Mouse (Mus musculus) heart, embryonic 13.5 days (tissue): ENCODE data around the gene Ndufa5. TPM values are rescaled to one million over a fixed set of nuclear protein-coding genes. Genes with fewer than 3 reads are reported as not detected.
A peak's percentile ranks its signal among the peaks of the same experiment; 100 is the strongest.

ENCODE experiments used
- ATAC-seq: fragments of 200-750 bp; cut with Nextera tagmentation; 2 replicates; pipeline ENCODE4 v1.8.0; 2017; ENCODE audit warnings: moderate TSS enrichment; ENCODE audit not compliant: insufficient number of reproducible peaks, low FRiP score, low TSS enrichment; ENCODE audit errors: extremely low read depth
- H3K27ac ChIP-seq: fragments of 300-500 bp; sonication (generic); replicated peaks from 2 replicates; pipeline ENCODE4 v1.5.1; 2015; ENCODE audit warnings: moderate library complexity, mild to moderate bottlenecking, inconsistent platforms
- H3K27me3 ChIP-seq: fragments of 300-500 bp; sonication (generic); replicated peaks from 2 replicates; pipeline ENCODE4 v1.6.1; 2015; ENCODE audit warnings: mild to moderate bottlenecking, inconsistent platforms
- H3K36me3 ChIP-seq: fragments of 300-500 bp; sonication (generic); 2 replicates; pipeline ENCODE4 v1.6.1; 2015; ENCODE audit warnings: mild to moderate bottlenecking, inconsistent platforms
- H3K4me1 ChIP-seq: fragments of 300-500 bp; sonication (generic); 2 replicates; pipeline ENCODE4 v1.6.1; 2015; ENCODE audit warnings: inconsistent platforms
- H3K4me2 ChIP-seq: fragments of 300-500 bp; sonication (generic); 2 replicates; pipeline ENCODE4 v1.6.1; 2015; ENCODE audit warnings: inconsistent platforms, mild to moderate bottlenecking, moderate library complexity
- H3K4me3 ChIP-seq: fragments of 300-500 bp; sonication (generic); 2 replicates; pipeline ENCODE4 v1.5.1; 2015; ENCODE audit warnings: moderate library complexity, mild to moderate bottlenecking, inconsistent platforms
- H3K9ac ChIP-seq: fragments of 300-500 bp; sonication (generic); 2 replicates; pipeline ENCODE4 v1.6.1; 2015; ENCODE audit warnings: inconsistent platforms, mild to moderate bottlenecking, moderate library complexity
- H3K9me3 ChIP-seq: fragments of 300-500 bp; sonication (generic); 2 replicates; pipeline ENCODE4 v1.6.1; 2016; ENCODE audit warnings: inconsistent platforms
- WGBS: fragments of 180-500 bp; shearing (Covaris S2); methylation state at CpG from one replicate; pipeline ENCODE4 v1.1.7; 2015; ENCODE audit warnings: mixed read lengths; 5-methylcytosine and 5-hydroxymethylcytosine counted together
- polyA plus RNA-seq: library from polyadenylated mRNA; unstranded; fragments of >200 nt; fragmentation: Nextera tagmentation; extraction: Ambion mirVana; gene quantifications from 2 replicates; pipeline ENCODE4 v1.2.1, GENCODE M21; 2015

Gene Ndufa5
- polyA plus RNA-seq, 1 experiment from 2014 or later, result 619 TPM

- H3K9me3 ChIP-seq, result no peaks in the 10 kb centered on the region
- whole genome bisulfite sequencing, result 67% methylated on average over 3 of the region's 3 CpGs
- peaks cover 45% of the 10 kb centered on the region for H3K36me3 ChIP-seq
- H3K9ac ChIP-seq, result 0 out of 2 replicates have a peak overlapping the region, but pooled peaks have one; percentile 4
- H3K4me3 ChIP-seq, result peak overlapping the region; percentile 79
- H3K4me1 ChIP-seq, result peaks cover 24% of the 10 kb centered on the region
- no peak for ATAC-seq
- no peak overlapping the region for H3K27ac ChIP-seq
- no peaks in the 10 kb centered on the region for H3K27me3 ChIP-seq
- H3K4me2 ChIP-seq, result peak overlapping the region; percentile 75
These were observed 2.1 kb downstream of the Ndufa5 start for GRCm38 (mm10) chr6:24525705-24526104.

DNA sequence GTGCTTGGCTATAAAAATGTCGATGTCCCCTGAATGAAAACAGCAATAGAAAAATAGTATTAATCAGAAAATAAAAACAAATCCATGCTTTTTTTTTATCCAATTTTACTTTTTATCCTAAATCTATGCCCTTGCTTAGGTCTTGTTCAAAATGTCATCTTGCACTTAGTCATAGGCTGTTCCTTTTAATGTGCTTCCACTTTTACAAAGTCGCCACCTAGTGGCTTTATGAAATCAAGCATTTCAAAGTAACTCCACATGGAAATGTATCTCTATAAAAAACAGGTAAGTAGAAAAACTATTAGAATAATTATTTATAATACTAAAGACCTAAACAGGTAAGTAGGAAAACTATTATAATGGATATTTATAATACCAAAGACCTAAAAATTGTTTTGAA lies 11.6 kb downstream of the Ndufa5 start:
- 41% methylated on average over 2 of the region's 2 CpGs for WGBS
- Histone ChIP-seq H3K27ac (no peak overlapping the region), H3K4me1 (peaks cover 11% of the 10 kb centered on the region), H3K36me3 (peaks cover 34% of the 10 kb centered on the region), H3K9me3 (no peaks in the 10 kb centered on the region), H3K4me2 (no peak overlapping the region), H3K9ac (no peak overlapping the region), H3K4me3 (no peak overlapping the region), H3K27me3 (no peaks in the 10 kb centered on the region)
- no peak for ATAC-seq

GRCm38 (mm10) chr6:24514552-24515284 lies 13.1 kb downstream of the Ndufa5 start, which contains the start of gene Iqub:
Iqub (minus strand) TSS chr6:24515067.
- peaks cover 11% of the 10 kb centered on the region for H3K4me1 ChIP-seq
- H3K9me3 ChIP-seq, result no peaks in the 10 kb centered on the region
- ATAC-seq, result peak; percentile 58; the same call in 1 of the 2 replicates
- peaks cover 22% of the 10 kb centered on the region for H3K36me3 ChIP-seq
- peak within 1 kb of the TSS; percentile 60; the same call in 1 of the 2 replicates for H3K27ac ChIP-seq
- peak within 1 kb of the TSS; percentile 52 for H3K4me2 ChIP-seq
- H3K27me3 ChIP-seq, result no peaks in the 10 kb centered on the region
- peak within 1 kb of the TSS; percentile 10; the same call in 1 of the 2 replicates for H3K4me3 ChIP-seq
- peak within 1 kb of the TSS; percentile 25; the same call in 1 of the 2 replicates for H3K9ac ChIP-seq
- WGBS, result 15% methylated on average over 13 of the region's 13 CpGs

DNA sequence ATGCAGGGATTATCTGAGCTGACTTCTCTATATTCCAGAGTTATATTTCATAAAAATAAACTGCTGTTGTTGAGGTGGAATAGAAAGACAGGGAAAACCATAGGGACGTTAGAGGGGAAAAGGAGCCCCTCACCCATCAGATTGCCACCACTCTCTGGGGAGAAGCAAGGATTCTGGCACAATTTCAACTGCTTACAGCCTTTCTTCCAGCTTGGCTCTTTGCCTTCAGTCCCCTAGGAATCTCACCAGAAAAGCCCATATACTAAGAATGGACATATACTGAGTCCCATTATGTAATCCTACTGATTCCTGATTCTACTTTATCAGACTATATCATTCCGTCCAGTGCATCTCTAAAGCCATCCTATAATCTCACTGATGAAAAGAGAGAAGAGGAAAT lies 23.7 kb downstream of the Ndufa5 start:
- no peaks in the 10 kb centered on the region for H3K4me1 ChIP-seq
- no peaks in the 10 kb centered on the region for H3K27me3 ChIP-seq
- no peak overlapping the region for H3K27ac ChIP-seq
- WGBS, result 49% methylated on average over 2 of the region's 2 CpGs
- H3K4me3 ChIP-seq, result no peak overlapping the region
- no peak for ATAC-seq
- no peak overlapping the region for H3K9ac ChIP-seq
- no peaks in the 10 kb centered on the region for H3K36me3 ChIP-seq
- no peaks in the 10 kb centered on the region for H3K9me3 ChIP-seq
- no peak overlapping the region for H3K4me2 ChIP-seq

DNA sequence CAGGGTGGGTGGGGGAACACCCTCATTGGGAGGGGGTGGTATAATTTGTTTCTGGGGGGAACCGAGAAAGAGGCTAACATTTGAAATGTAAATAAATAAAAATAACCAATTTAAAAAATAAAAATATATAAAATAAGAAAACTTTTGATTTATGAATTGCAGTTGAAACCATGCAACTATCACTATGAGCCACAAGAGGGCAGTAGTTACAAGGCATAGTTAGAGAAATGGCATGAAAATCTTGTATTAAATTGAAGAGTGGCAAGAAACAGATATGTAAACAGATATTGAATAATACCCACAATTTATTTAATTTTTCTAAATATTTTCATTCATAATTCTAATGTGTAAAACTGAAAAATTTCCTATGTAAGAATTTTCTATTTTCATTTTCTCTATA lies 37.5 kb downstream of the Ndufa5 start:
- Histone ChIP-seq H3K4me2 (no peak overlapping the region), H3K4me1 (no peaks in the 10 kb centered on the region), H3K27me3 (no peaks in the 10 kb centered on the region), H3K27ac (no peak overlapping the region), H3K9ac (no peak overlapping the region), H3K4me3 (no peak overlapping the region), H3K9me3 (no peaks in the 10 kb centered on the region), H3K36me3 (no peaks in the 10 kb centered on the region)
- WGBS, result 4% methylated on average over 1 of the region's 1 CpGs
- no peak for ATAC-seq

DNA sequence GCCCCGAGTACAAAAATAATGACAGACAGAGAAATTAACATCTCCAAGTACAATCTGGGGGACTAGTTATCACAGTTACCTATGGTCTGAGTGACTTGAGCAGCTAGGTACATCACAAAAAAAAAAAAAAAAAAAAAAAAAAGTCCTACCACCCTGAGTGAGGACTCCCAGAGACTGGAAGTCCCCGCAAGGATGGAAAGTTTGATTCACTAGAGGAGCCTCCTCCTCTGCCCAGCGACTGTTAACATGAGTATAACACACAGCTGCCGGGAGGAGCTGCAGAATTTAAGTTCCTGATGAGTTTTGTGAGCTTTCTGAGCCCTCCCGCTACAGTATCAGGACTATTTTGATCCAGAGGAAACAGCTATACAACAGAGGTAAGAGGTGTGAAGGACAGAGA lies 41.3 kb downstream of the Ndufa5 start:
- no peak overlapping the region for H3K4me2 ChIP-seq
- no peaks in the 10 kb centered on the region for H3K4me1 ChIP-seq
- H3K36me3 ChIP-seq, result no peaks in the 10 kb centered on the region
- H3K4me3 ChIP-seq, result no peak overlapping the region
- H3K27ac ChIP-seq, result no peak overlapping the region
- H3K9me3 ChIP-seq, result no peaks in the 10 kb centered on the region
- ATAC-seq, result no peak
- H3K9ac ChIP-seq, result no peak overlapping the region
- WGBS, result 58% methylated on average over 5 of the region's 5 CpGs
- no peaks in the 10 kb centered on the region for H3K27me3 ChIP-seq

- no peaks in the 10 kb centered on the region for H3K36me3 ChIP-seq
- H3K9me3 ChIP-seq, result no peaks in the 10 kb centered on the region
- H3K27me3 ChIP-seq, result no peaks in the 10 kb centered on the region
- H3K27ac ChIP-seq, result no peak overlapping the region
- no peak for ATAC-seq
- no peak overlapping the region for H3K9ac ChIP-seq
- no peak overlapping the region for H3K4me3 ChIP-seq
- H3K4me1 ChIP-seq, result peaks cover 6% of the 10 kb centered on the region; the same call in 1 of the 2 replicates
- WGBS, result 76% methylated on average over 1 of the region's 1 CpGs
- H3K4me2 ChIP-seq, result no peak overlapping the region
These were observed 57.2 kb downstream of the Ndufa5 start for GRCm38 (mm10) chr6:24470571-24471132.

DNA sequence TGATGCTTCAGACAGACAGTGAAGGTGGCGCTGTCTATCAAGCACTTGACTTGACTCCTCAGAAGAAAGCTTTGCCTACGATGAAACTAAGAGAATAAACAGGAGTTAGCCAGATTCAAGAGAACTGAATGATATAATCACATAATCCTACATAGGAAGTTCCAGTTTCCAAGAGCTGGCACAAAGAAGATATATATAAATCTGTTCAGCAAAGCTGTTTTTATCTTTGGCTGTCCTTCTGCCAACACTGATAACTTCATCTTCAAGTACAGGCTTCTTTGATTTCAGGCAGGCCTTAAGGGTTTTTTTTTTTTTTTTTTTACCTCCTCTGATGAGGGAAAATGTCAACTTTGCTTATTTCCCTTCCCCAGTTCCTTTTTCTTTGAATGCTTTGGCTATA lies 57.7 kb downstream of the Ndufa5 start:
- Histone ChIP-seq H3K27ac (no peak overlapping the region), H3K4me2 (no peak overlapping the region), H3K27me3 (no peaks in the 10 kb centered on the region), H3K4me3 (no peak overlapping the region), H3K4me1 (peaks cover 6% of the 10 kb centered on the region; the same call in 1 of the 2 replicates), H3K9me3 (no peaks in the 10 kb centered on the region), H3K36me3 (no peaks in the 10 kb centered on the region), H3K9ac (no peak overlapping the region)
- ATAC-seq, result no peak
- WGBS, result 75% methylated on average over 2 of the region's 2 CpGs

Other genes with a start within 250 kb of the Ndufa5 start
- gene Iqub, start 12.9 kb downstream of the Ndufa5 start, polyA plus RNA-seq, result 0.27 and 0.31 TPM in 2 replicates
- 0.14 and 0.16 TPM in 2 replicates for gene Asb15, start 131 bp upstream of the Ndufa5 start, polyA plus RNA-seq
- 42.8 and 46.8 TPM in 2 replicates for gene Lmod2, start 69.7 kb upstream of the Ndufa5 start, polyA plus RNA-seq
- 45.6 and 51.6 TPM in 2 replicates for gene Wasl, start 137.0 kb upstream of the Ndufa5 start, polyA plus RNA-seq
- gene Hyal6, start 205.2 kb upstream of the Ndufa5 start, polyA plus RNA-seq, result not detected in 2 replicates
- gene Hyal4, start 220.3 kb upstream of the Ndufa5 start, polyA plus RNA-seq, result not detected in 2 replicates